Mouse (Mus musculus): ENCODE data around the gene Farp1.
"Not testable (repeated sequence)": the region's sequence is repeated elsewhere in the genome, so short reads cannot be mapped to it uniquely, and the experiment has no call there.

Gene Farp1

DNA sequence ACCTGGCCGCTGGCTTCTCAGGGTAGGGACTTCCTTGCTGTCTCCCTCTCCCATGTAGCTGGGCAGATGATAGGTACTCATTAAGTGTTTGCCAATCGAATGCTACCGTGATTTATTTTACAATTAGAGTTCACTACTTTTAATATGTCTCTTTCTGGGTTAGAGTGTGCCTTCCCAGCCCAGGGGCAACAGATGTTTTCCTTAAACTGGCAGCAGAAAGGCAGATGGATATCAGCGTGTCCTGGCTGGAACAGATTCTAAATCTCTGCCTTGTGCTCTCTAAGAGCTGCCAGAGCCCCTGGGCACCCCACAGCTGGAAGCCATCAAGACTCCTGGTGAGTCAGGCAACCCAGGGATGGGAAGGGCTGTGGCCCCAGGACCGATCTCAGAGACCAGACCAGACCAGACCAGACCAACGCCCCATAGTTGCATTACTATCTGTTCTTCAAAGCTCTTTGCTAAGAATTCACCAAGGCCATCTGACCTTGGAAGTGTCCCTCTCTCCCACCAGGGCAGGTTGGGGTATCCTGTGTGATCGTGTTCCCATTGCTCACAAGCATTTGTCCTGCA, 69.8 kb downstream of the Farp1 start:
- no peak for DNase-seq (ENCODE audit: low spot score)

DNA sequence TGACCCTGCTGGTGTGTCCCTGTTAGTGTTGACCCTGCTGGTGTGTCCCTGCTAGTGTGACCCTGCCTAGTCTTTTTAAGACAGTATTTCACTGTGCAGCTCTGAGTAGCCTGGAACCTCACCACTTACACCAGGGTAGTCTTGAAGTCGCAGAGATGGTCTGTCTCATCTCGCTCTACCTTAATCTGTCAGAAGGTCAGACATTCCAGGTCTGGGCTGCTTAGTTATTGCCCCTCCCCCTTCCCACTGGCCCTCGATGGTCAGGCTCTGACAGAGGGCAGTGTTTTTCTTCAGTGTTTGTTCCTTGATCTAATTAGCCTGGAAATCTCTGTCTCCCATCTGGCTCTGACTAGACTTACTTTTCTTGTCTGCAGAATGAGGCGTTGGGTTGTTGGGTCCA, 71.9 kb downstream of the Farp1 start:
- DNase-seq (ENCODE audit: low spot score) = no peak

DNA sequence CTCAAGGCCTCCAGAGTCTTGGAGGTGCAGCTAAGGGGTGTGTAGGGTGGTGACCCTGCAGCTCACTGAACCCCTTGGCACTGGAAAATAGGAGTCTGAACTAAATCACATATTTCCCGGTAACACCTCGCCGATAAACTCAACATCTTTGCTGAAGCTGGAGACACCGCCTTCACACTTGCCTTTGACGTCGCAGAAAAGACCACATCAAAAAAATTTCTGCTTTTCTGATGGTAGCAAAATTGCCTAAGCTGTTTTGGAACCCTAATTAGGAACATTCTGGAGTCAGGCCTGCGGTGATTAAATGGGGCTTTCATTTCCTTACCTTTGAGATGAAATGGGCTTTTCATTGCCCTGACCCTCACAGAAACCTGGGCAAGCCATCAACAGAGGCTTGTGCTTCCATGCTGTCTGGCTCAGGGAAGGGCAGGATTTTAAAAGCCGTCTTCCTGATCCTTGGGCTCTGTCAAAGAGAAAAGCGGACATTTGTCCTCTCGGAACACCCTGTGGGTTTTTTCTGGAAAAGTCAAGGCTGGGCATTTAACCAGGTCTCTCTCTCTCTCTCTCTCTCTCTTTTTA, 72.8 kb downstream of the Farp1 start:
- DNase-seq (ENCODE audit: low spot score) = no peak

DNA sequence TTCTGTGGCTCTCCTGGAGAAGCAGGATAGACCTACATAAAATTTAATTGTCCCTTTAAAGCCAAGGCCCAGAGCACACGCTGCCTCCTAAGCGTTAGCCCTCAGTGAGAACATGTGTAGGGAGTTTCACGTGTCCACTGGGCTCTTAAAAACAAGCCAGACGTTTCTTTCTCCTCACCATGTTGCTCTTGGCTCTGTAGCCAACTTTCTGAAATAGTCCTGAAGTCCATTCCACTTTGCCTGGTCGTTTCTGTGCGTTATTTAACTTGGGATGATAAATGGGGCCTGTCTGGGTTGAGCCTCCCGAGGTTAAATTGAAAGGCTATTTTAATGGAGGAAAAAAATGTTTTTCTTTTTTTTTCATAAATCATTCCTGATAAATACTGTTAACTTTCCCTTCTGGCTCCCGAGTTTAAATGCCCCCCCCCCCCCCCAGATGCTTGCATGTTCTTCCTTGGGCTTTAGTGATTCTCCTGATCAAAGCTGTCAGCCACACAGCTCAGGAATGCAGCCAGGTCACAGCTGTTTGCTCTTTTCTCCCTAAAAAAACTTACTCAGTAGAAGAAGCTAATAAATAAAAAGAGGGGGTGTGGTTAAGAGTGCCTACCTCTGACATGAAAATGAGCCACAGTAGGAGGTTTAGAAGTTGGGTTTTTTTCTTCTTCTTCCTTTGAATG, 73.6 kb downstream of the Farp1 start:
- DNase-seq (ENCODE audit: low spot score) = no peak

DNA sequence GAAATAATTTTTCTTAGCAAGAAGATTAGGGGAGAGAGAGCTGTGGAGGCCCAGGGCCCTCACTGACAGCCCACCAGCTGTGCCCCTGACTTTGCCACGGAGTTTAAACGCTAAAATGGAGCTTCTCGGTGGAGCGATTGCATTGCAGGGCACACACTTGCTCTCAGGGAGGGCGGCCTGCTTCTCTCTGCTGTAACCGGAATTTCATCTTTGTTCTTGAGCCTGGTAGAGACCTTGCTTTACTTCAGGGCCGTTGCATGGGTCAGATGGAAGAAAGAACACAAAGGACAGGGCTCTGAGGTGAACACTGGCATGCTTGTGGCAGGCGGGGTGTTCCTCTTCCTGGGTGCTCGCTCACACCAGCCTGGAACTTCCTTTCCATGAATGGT, 74.1 kb downstream of the Farp1 start:
- peak; percentile 31 for DNase-seq (ENCODE audit: low spot score)

DNA sequence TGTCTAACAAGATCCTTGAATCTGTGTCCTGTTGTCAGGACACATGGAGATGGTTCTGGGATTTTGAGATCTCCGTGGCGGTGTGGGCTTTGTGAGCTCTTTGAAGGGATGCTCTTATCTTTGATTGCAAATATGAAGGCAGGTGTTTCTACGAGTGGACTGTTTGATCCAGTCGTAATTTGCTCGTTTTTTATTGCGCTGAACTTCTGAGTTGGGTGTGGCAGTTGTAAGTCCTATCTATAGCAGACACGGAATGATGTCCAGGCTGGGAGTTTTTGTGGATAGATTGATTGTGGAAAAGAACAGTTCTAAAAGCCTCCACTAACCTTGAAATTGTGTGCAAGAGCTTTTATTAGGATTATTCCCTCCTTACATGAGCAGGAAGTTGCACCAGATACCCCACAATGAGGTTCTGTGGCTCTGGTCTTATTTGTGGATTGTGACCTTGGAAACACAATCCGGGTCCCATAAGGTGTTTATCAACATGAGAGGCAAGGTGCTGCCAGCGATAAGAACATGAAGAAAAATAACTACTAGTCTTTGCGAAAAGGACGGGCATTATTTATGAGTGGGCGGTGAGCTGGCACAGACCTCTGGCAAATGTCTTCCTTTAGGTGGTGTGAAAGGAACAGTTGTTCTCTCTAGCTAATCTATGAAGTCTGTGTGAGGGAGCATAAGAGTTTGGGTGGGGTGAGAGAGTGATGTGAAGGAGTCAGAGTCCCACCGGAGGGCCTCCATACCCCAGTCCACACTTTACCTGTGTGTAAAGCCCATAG, 75.7 kb downstream of the Farp1 start:
- no peak for DNase-seq (ENCODE audit: low spot score)

DNA sequence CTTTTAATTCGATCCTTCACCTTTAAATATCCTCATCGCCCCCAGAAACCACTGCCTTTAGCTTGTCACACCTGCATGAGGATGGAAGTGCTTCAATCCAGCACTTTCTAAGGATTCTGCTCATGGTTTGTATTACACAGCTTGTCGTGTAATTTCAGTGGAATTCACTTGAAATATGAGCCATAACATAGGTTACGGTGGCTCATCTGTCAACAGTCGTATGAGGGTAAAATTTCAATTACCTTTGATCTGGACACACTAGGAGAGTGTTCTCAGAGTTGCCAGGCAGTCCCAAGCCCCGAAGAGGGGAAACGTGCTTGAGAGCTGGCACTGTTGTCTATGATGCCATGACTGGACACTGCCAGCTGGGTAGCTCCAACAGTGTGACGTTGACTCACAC, 77.1 kb downstream of the Farp1 start:
- no peak for DNase-seq (ENCODE audit: low spot score)

DNA sequence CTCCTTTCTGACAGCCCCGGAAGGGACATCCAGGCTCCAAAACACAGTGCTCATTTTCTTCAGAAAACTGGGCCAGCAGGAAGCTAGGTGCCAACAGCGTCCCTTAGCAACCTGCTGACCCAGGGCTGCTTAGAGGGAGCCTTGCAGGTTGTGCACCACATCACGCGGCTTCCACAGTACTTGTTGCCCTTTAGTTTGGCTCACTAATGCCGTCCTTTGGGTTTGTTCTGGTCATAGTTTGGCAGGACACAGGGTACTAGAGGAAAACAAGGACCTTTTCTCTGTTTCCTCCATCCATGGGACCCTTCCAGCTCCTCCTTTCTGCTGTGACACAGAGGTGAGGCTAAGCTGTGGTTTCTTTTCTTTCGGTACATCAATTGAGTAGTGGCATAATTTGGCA, 78.8 kb downstream of the Farp1 start:
- DNase-seq (ENCODE audit: low spot score) = no peak

DNA sequence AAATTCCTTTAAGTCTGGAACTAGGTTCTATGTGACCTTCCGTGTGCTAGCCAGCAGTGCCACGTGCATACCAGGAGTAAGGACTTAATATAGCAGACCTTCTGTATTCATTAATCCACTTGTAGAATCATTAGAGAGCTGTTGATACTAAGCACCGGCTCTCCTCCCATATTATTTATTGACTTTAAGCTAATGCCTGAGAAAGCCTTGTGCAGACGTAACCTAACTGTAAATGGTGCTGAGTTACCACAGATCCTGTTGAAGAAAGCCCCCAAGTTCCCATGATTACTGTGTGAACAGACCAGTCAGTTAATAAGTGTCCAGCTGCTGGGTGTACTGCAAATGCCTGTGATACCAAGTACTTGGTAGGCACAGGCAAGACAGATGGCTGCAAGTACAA, 81.7 kb downstream of the Farp1 start:
- DNase-seq (ENCODE audit: low spot score) = no peak

DNA sequence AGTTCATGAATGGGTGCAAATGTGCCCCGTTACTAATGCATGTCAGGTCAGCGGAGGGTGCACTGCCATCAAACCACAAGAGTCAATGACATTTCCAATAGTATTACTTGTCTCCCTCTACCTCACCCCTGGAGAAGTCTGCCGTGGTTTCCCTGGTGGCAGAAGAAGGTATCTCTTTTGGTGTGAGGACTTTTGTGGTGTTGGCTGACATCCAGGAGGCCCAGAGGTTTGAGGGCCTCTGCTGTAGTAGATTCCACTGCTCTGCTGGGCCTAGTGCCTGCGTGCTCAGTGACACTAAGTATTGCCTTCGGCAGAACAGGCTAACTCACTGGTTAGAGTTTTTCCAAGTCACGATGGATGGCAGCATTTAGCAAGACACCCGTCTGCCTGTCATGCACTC, 83.9 kb downstream of the Farp1 start:
- DNase-seq (ENCODE audit: low spot score) = no peak

DNA sequence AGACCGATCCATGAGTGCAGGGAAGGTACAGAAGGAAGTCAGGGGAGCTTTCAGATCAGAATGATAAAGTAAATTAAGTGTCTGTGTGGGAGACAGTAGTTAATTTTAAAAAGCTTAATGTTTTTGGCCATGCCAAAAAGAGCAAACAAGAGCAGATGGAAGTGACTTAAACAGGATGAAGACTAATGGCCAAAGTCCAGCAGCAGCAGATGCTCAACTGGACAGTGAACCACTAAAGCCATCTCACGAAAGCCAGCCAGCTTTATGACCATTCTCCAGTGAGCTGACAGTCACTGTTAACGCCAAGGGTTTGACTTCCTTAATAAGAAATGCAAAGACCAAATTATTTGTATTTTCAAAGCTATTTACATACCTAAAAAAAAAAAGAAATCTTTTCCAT, 86.7 kb downstream of the Farp1 start:
- DNase-seq (ENCODE audit: low spot score) = no peak

DNA sequence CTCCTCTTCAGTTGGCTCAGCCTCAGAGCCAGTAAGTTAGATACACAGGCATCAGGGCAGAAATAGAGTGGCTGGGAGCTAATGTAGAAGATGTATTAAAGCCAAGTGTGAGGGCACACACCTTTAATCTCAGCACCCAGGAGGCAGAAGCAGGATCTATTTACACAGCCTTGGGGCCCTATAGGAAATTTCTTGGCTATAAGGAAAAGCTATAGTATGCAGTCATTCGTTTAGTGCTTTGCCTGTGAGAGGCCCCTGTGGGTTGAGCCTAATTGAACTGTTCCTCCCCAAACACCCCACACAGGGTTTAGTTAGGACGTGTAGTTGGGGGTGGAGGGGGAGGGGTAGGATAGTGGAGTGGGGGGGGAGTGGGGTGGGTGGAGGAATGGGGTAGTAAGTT, 87.9 kb downstream of the Farp1 start:
- no peak for DNase-seq (ENCODE audit: low spot score)

DNA sequence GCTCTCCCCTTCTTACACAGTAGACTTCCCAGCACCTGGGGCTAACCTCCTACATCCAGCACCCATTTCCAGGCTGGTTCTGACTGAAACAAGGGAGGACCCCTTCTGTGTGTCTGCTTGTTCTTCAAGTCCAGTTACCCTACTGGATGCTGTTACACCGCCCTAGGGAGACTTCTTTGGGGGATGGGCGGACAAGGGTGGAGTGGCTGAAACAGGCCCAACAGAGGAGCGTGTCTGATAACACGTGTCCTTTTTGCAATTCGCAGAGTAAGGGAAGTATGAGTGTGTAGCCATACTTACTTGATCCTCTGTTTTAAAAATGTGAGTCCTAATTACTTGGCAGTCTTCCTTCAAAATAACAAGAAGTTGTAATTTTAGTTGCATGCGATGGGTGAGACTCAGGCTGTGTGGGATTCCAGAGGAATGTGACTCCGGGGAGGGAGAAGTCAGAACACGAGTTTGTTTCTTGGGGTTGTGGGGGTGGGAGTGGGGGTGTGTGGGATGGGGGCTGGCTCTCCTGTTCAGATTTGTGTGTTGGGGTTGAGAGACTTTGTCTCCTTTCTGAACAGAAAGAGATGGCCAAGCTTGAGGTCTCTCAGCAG, 89.5 kb downstream of the Farp1 start:
- DNase-seq (ENCODE audit: low spot score) = no peak

DNA sequence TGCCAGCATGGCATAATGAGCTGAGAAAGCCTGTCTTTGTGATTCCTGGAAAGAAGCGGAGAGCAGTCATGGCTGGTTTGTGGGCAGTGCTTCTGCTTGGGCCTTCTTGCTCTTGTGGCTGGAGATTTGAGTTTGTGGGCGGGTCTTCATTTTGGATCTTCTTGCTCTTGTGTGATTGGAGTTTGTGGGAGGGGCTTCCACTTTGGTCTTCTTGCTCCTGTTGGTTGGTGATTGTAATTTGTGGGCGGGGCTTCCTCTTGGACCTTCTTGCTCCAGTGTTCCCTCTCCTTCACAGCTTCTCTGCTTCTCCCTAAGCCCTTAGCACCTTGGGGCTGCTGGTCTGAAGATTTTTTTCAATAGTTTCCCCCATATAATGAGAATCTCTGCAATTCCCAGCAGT, 90.7 kb downstream of the Farp1 start:
- DNase-seq (ENCODE audit: low spot score) = no peak

DNA sequence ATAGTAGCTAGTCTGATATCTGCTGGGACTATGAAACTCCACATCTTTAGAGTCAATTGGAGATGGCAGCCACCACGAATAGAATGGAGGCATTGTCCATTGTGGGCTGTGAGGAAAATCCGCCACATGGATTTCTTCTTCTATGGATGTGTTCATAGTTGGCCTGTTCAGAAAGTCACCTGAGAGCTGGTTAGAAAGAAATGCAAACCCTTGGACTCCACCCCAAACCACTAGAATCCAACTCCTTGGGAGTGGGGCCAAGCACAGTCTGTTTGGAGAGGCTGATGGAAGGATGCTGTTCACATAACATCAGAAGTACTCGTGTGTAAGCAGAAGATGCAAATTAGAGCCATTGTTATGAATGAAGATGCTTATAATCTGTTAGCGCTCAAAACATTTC, 91.3 kb downstream of the Farp1 start:
- DNase-seq (ENCODE audit: low spot score) = no peak

DNA sequence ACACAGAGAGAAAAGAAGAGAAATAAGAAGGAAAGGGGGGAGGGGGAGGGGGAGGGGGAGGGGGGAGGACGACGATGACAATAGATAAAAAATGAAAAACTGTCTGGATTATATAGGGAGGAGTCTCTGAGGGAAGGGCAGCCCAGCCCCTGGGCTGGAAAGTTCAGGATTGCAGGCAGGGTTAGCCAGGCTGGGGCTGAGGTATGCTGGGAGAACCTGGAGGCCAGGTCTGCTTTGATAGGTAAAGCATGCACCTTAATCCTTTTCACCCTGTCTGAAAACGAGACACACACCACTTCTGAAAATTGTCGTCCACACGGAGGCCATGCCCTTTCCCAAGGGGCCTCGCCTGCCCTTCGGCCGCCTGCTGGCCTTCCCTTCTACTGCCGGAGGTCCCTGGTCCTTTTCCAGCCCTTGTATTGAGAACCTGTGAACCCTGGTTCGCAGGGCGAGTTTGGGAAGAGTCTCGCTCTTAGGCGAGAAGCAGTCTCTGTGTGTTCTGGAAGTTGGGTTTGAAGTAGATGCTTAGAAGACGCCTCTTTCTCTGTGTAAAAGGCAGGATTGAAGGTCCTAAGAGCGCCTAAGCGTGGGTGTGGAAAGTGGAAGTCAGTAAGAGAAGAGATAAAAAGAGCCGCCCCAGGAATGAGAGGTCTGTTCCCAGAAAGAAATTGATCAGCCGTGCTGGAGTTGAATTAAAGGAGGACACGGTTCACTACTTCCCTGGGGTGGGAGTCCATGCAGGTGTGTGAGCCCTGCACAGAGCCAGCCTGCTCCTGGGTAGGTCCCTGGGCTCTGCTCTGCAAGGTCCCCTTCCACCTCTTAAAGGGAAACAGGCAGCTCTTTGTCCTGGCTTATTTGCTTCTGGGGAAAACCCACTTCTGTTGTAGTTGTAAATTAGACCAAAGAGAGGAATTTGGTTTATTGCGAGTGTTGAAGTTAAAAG, 94.1 kb downstream of the Farp1 start:
- DNase-seq (ENCODE audit: low spot score) = no peak

DNA sequence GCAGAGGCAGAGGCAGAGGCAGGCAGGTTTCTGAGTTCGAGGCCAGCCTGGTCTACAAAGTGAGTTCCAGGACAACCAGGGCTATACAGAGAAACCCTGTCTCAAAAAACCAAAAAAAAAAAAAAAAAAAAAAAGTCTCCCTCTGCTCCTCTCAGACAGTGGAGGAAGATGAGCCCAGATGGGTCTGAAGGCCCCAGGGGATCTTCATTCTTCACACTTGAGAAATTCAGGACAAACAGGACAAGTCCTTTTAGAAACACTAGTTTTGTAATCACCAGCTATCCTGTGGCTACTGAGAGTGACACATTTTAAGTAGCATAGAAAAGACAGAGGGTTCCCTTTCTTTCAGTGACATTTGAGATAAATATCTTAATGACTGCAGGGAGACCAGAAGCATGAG, 95.4 kb downstream of the Farp1 start:
- not testable (repeated sequence) for DNase-seq (ENCODE audit: low spot score)

DNA sequence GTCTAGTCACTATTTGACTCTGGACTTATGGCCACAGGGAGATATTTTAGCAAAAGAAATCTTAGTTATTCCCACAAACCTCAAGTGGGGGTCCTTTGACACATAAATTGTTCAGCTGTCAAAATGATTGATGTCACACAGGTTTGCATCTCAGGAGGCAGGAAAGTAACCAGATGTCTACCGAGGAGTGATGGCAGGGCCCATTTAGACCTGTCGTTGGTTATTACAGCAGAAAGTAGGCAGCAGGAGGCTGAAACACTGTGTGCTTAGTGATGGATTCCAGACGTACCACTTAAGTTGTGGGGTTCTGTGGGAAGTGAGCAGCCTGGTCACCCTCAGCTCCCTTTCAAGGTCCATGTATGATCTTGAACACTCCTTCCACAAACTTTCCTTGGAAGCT, 99.4 kb downstream of the Farp1 start:
- DNase-seq (ENCODE audit: low spot score) = no peak

DNA sequence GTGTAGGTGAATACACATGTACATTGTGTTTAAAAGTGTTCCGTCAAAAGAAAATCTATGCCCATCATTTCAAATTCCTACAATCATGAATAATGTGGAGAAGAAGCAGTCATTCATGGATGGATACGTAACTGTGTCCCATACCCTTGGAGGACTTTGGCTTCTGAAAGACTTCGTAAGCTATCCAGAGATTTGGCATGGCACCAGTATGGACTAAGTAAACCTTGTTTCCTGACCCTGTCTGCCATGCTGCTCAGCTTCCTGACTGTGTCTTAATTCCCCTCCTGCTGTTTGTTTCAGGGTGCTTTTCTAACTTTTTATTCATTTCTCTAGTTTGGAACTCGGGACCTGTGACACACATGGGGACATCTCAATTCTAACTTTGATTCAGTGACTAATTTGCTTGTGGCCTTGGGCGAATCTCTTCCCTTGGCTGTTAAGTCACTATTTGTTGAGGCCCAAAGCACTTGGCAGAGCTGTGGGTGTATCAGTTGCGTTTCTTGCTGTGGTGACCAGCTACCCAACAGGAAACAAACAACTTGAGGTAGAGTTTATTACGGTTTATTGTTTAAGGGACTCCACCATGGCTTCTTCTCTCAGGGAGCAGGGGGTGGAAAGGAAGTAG, 108.9 kb downstream of the Farp1 start:
- DNase-seq (ENCODE audit: low spot score) = no peak

DNA sequence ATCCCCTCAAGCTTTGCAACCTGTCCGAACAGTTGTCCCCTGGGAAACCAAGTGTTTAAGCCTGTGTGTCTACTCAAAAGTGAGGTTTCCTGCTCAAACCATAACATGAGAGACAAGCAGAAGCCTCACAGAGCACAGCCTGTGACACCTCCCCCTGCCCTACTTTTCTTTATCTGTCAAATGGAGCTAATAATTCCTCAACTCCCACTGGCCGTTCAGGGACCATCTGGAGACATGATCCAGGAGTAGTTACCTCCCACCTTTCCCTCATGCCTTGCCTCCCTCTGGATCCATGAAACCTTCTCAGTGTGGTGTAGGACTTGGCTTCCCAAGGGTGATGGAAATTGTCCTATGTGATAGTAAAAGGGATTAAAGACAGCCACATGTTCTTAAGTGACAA, 109.5 kb downstream of the Farp1 start:
- peak; percentile 49 for DNase-seq (ENCODE audit: low spot score)

DNA sequence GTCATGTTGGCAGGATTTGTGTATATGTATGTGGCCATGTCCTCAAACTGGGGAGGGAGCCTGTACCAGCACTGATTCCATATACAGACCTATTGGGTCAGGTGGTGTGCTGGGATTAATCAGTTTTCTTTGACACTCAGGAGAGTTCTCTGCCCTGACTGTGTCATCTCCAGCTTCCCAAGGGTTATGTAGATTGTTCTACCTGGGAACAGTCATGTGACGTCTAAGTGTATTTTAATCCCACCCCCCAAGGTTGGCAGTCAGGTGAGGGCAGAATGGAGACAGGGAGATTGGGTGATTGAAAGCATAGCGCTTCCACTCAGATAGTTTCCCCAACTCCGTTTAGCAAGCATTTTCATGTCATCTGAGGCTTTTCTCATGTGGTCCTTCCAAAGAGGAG, 110.3 kb downstream of the Farp1 start:
- DNase-seq (ENCODE audit: low spot score) = no peak

All from retina, embryonic 14.5 days (tissue).